Mouse (Mus musculus) neutrophil, adult 5-6 weeks (primary cell): ENCODE measurements at regions not wholly inside any gene's neighbourhood (a gene's known extent, or its start where the extent isn't known, plus 50 kb on each side); places are given as distances from the start of the nearest gene placed in this dataset.

ENCODE experiments used
- ATAC-seq: fragments of 151-379, 151-347 bp; 2 replicates; pipeline ENCODE4 v1.8.0; 2017; ENCODE audit warnings: mild to moderate bottlenecking, moderate TSS enrichment; ENCODE audit not compliant: insufficient number of reproducible peaks, poor library complexity, low FRiP score, severe bottlenecking; ENCODE audit errors: extremely low read depth

DNA sequence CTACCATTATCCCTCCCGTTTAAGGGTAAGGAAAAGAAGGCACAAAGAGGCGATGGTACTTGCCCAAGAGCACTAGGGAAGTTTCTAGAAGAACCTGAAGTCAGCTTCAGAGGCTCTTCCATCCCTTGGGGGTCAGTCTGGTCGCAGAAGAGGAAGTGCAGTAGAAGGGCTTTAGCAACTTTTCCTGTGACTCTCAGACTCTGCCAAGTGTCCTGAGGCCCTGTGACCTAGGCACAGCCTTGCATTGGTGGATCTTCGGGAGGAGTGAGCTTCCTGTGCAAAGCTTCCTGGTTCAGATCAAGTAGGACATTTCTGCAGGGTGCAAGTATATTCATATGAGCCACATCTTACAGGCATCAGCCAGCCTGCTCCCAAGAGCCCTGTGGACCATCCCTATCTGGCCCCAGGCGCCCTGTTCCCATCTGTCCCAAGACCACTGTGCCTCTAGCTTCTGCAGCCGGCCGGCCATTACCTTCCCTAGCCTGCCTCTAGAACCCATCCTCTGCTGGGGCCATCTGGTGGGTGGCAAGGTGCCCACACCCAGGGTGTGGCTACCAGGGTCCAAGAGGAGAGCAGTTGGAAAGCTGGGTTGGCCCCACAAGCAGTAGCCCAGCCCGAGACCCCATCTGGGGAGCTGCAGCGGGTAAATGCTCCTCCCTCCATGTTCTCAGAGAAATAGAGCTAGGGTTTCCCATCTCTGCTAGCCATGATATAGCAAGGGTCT lies 72.4 kb upstream of the Lhx1 start:
- ATAC-seq: no peak

DNA sequence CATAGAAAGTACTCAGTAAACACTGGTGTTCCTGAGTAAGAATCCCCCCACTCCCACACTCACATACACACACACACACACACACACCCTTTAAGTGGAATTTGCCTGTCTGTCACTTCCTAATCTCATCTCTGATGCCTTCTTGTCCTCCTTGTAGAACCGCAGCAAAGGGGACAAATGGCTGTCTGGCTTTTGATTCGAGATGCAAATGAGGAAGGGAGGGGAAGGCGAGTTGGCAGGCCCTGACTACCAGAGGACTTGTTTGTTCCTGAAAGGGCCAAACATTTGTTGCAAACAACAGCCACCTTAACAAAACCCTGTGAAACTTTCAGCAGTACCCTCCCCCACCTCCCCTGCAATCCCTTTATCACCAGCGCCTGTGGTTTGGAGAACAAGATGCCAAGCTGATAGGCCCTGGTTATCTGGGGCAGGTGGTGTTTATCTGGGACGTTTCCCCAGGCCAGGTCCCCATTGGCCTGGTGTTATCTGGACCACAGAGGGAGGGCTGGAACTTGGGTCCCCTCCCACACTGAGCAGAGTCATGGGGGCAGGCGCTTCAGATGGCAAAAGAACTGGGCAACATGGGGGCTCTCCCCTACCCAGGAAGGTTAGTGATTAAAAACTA lies 67.5 kb upstream of the Lhx1 start:
- ATAC-seq: no peak

DNA sequence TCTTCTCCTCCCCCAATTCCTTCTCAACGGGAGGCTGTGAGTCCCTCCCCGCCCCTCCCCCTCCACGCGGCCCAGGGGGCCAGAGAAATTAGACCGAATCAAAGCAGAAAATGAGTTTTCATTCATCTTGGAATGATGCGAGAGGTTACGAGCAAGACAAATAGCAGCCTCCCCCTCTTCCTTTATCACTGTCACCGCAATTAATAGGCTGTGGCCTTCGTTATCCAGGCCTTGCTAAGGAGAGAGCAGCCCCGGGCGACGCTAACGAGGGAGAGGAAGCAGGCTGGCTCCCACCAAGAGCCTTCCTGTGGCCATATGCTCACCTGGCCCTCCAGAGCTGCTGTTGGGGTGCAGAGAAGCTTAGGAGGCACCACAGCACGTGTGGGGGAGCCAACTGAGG lies 61.8 kb upstream of the Lhx1 start:
- ATAC-seq: no peak

DNA sequence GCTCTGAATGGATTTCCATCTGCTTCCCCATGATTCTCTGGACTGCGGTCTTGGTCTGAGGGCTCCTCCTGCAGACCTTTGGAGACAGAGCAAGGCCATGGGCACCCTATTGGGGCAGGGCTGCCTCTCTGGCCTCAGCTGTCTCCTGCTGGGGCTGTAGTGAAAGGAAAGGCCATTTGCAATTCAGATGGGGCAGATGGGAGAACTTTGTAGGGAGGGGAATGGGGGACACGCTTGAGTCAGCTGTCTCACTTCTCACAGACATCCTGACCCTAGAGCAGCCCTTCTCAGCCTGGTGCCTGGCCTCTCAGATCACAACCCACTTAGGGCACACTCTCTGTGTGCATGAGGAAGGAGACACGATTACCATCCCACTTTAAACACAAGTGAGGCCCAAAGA lies 60.3 kb upstream of the Lhx1 start:
- ATAC-seq: no peak

DNA sequence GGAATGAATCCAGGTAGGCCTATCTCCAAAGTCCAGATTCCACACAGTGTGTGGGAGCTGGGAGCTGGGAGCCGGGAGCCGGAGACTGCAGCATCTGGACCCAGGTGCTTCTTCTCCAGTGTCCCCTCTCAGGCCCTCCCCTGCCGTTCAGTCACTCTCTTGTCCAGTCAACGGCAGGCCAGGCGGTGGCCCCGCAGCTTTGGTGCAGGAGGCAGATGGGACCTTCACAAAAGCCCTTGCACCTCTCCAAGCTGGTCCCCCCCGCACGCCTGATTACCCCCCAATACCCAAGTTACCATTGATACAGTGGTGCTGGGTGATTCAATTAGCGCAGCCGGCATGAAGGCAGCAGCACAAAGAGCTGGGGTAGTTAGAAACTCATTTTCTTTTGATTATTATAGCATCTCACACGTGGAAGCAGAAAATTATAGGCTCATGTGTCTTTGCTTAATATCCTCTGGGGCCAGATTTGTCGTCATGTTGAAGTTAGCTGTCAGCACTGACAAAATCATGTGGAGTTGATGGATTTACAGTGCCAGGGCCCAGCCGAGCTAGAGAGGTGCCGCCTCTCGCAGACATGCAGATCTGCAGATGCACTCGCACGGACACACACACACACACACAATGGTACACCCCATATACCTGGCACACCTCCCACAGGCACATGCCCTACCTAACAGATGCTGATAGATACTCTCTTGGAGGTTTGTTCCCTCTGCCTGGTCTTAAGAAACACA lies 53.6 kb upstream of the Lhx1 start:
- ATAC-seq: no peak
